Mouse (Mus musculus): ENCODE measurements around the gene Pcsk6.
"Not testable (repeated sequence)": the region's sequence is repeated elsewhere in the genome, so short reads cannot be mapped to it uniquely, and the experiment has no call there.

Gene Pcsk6

GRCm38 (mm10) chr7:65861591-65862472 is at the start of gene Pcsk6:
Gene Pcsk6 (plus strand): TSS chr7:65861734.
- ATAC-seq (ENCODE audit: insufficient number of reproducible peaks, low FRiP score, low TSS enrichment): peak; percentile 42; the same call in 1 of the 2 replicates

- no peak for ATAC-seq (ENCODE audit: insufficient number of reproducible peaks, low FRiP score, low TSS enrichment)
Observed at GRCm38 (mm10) chr7:65813611-65814212, 47.8 kb upstream of the Pcsk6 start.

GRCm38 (mm10) chr7:65817564-65817963 is 44.0 kb upstream of the Pcsk6 start:
- no peak for ATAC-seq (ENCODE audit: insufficient number of reproducible peaks, low FRiP score, low TSS enrichment)

GRCm38 (mm10) chr7:65820391-65820790 is 41.1 kb upstream of the Pcsk6 start:
- no peak for ATAC-seq (ENCODE audit: insufficient number of reproducible peaks, low FRiP score, low TSS enrichment)

GRCm38 (mm10) chr7:65821901-65822300 is 39.6 kb upstream of the Pcsk6 start:
- ATAC-seq (ENCODE audit: insufficient number of reproducible peaks, low FRiP score, low TSS enrichment): not testable (repeated sequence)

GRCm38 (mm10) chr7:65822506-65823119 is 38.9 kb upstream of the Pcsk6 start:
- ATAC-seq (ENCODE audit: insufficient number of reproducible peaks, low FRiP score, low TSS enrichment): no peak

- no peak for ATAC-seq (ENCODE audit: insufficient number of reproducible peaks, low FRiP score, low TSS enrichment)
Observed at GRCm38 (mm10) chr7:65839756-65840155, 21.8 kb upstream of the Pcsk6 start.

- ATAC-seq (ENCODE audit: insufficient number of reproducible peaks, low FRiP score, low TSS enrichment): no peak
Observed at GRCm38 (mm10) chr7:65843210-65843609, 18.3 kb upstream of the Pcsk6 start.

GRCm38 (mm10) chr7:65860981-65861380 is 553 bp upstream of the Pcsk6 start:
- no peak for ATAC-seq (ENCODE audit: insufficient number of reproducible peaks, low FRiP score, low TSS enrichment)

GRCm38 (mm10) chr7:65862473-65863176 is 1.1 kb downstream of the Pcsk6 start:
- ATAC-seq (ENCODE audit: insufficient number of reproducible peaks, low FRiP score, low TSS enrichment): 0 out of 2 replicates have a peak, but pooled peaks have one; percentile 12

- ATAC-seq (ENCODE audit: insufficient number of reproducible peaks, low FRiP score, low TSS enrichment): no peak
Observed at GRCm38 (mm10) chr7:65869173-65869572, 7.6 kb downstream of the Pcsk6 start.

GRCm38 (mm10) chr7:65869794-65870193 is 8.3 kb downstream of the Pcsk6 start:
- no peak for ATAC-seq (ENCODE audit: insufficient number of reproducible peaks, low FRiP score, low TSS enrichment)

GRCm38 (mm10) chr7:65870227-65870626 is 8.7 kb downstream of the Pcsk6 start:
- ATAC-seq (ENCODE audit: insufficient number of reproducible peaks, low FRiP score, low TSS enrichment): no peak

GRCm38 (mm10) chr7:65870928-65871580 is 9.5 kb downstream of the Pcsk6 start:
- peak; percentile 65 for ATAC-seq (ENCODE audit: insufficient number of reproducible peaks, low FRiP score, low TSS enrichment)

- ATAC-seq (ENCODE audit: insufficient number of reproducible peaks, low FRiP score, low TSS enrichment): no peak
Observed at GRCm38 (mm10) chr7:65871851-65872250, 10.3 kb downstream of the Pcsk6 start.

- no peak for ATAC-seq (ENCODE audit: insufficient number of reproducible peaks, low FRiP score, low TSS enrichment)
Observed at GRCm38 (mm10) chr7:65873176-65873845, 11.8 kb downstream of the Pcsk6 start.

GRCm38 (mm10) chr7:65873902-65874301 is 12.4 kb downstream of the Pcsk6 start:
- no peak for ATAC-seq (ENCODE audit: insufficient number of reproducible peaks, low FRiP score, low TSS enrichment)

- no peak for ATAC-seq (ENCODE audit: insufficient number of reproducible peaks, low FRiP score, low TSS enrichment)
Observed at GRCm38 (mm10) chr7:65876596-65876995, 15.1 kb downstream of the Pcsk6 start.

GRCm38 (mm10) chr7:65878234-65878633 is 16.7 kb downstream of the Pcsk6 start:
- no peak for ATAC-seq (ENCODE audit: insufficient number of reproducible peaks, low FRiP score, low TSS enrichment)

- ATAC-seq (ENCODE audit: insufficient number of reproducible peaks, low FRiP score, low TSS enrichment): no peak
Observed at GRCm38 (mm10) chr7:65879330-65879729, 17.8 kb downstream of the Pcsk6 start.
